In genomic region chr5:118321719-118322455, GRCm38 (mm10) we compare ENCODE assay signal across 10 mouse cellular contexts.
DNase-seq lines count a peak whose midpoint lies in the region; ATAC-seq and TF ChIP-seq lines count a peak whose summit lies in the region.
"Had no signal": no experiment of that assay in that cellular context is flagged by ENCODE, and none has a peak within 500 bp of the region (broad histone marks: within the 10 kb centered on the region; RNA-seq: fewer than 3 reads in every experiment).

No protein-coding gene starts in this region.

- WGBS in heart, postnatal 0 days: 42% methylated on average over 18 of the region's 18 CpGs
- 49% methylated on average over 18 of the region's 18 CpGs for WGBS in hindbrain, embryonic 10.5 days
- WGBS in midbrain, embryonic 16.5 days: 24% methylated on average over 18 of the region's 18 CpGs

- H3K9ac ChIP-seq in heart, postnatal 0 days (replicated peaks; ENCODE audit: low read depth, low read length): no peak overlapping the region
- no peak overlapping the region for H3K9ac ChIP-seq in midbrain, embryonic 16.5 days (ENCODE audit: low read depth, low read length)
- H3K9ac ChIP-seq: liver, embryonic 12.5 days had no signal

- H3K4me1 ChIP-seq in heart, postnatal 0 days (ENCODE audit: control insufficient read depth, insufficient read depth): no peaks in the 10 kb centered on the region
- H3K4me1 ChIP-seq in hindbrain, embryonic 10.5 days (replicated peaks): peaks cover 35% of the 10 kb centered on the region
- H3K4me1 ChIP-seq in midbrain, embryonic 16.5 days (ENCODE audit: control insufficient read depth, insufficient read depth, low read length): peaks cover 11% of the 10 kb centered on the region

- peak; percentile 70 for DNase-seq in heart, postnatal 0 days (ENCODE audit: low spot score)
- no peak for DNase-seq in heart, adult 9 months (ENCODE audit: low spot score in 2 of 2)
- DNase-seq in ZHBTc4 (ENCODE audit: low read depth, low spot score): peak; percentile 85
- peak; percentile 61 for DNase-seq in hindbrain, embryonic 10.5 days (ENCODE audit: low spot score)
- no peak for DNase-seq in Muller cell, postnatal 12 days (ENCODE audit: inconsistent ontology term)
- DNase-seq in cerebellum, adult 9-10 months: no peak

- H3K36me3 ChIP-seq in heart, postnatal 0 days (replicated peaks; ENCODE audit: control insufficient read depth, insufficient read depth, low read length): no peaks in the 10 kb centered on the region
- no peaks in the 10 kb centered on the region for H3K36me3 ChIP-seq in hindbrain, embryonic 10.5 days
- no peaks in the 10 kb centered on the region for H3K36me3 ChIP-seq in midbrain, embryonic 16.5 days (ENCODE audit: control insufficient read depth, insufficient read depth, low read length)
- H3K36me3 ChIP-seq: liver, embryonic 12.5 days had no signal

- H3K27me3 ChIP-seq in heart, postnatal 0 days (ENCODE audit: control insufficient read depth, insufficient read depth, low read length): peaks cover 36% of the 10 kb centered on the region
- peaks cover 37% of the 10 kb centered on the region for H3K27me3 ChIP-seq in hindbrain, embryonic 10.5 days (ENCODE audit: insufficient read depth, poor library complexity, severe bottlenecking)
- peaks cover 2% of the 10 kb centered on the region; the same call in 1 of the 2 replicates for H3K27me3 ChIP-seq in midbrain, embryonic 16.5 days (ENCODE audit: control insufficient read depth, insufficient read depth, low read depth, low read length)
- H3K27me3 ChIP-seq: CH12.LX had no signal

- ATAC-seq in heart, postnatal 0 days (ENCODE audit: insufficient read depth, low read depth): peak; percentile 58
- ATAC-seq in midbrain, embryonic 16.5 days: peak; percentile 62
- ATAC-seq in erythroid progenitor cell, adult 5-6 weeks (replicated peaks; ENCODE audit: low FRiP score, poor library complexity, severe bottlenecking): no peak
- ATAC-seq: liver, embryonic 12.5 days had no signal

- no peak overlapping the region for H3K4me2 ChIP-seq in heart, postnatal 0 days (ENCODE audit: low read depth, low read length)
- no peak overlapping the region for H3K4me2 ChIP-seq in midbrain, embryonic 16.5 days (ENCODE audit: low read length)
- H3K4me2 ChIP-seq: liver, embryonic 12.5 days had no signal

- no peak overlapping the region for H3K4me3 ChIP-seq in heart, postnatal 0 days (ENCODE audit: low read depth, low read length)
- H3K4me3 ChIP-seq in hindbrain, embryonic 10.5 days: no peak overlapping the region
- H3K4me3 ChIP-seq in midbrain, embryonic 16.5 days (ENCODE audit: low read depth, low read length): no peak overlapping the region
- H3K4me3 ChIP-seq: liver, embryonic 12.5 days had no signal

- no peak for TF ChIP-seq CTCF in heart, postnatal 0 days (IDR thresholded peaks at IDR 0.05; ENCODE audit: low read depth)

- no peak overlapping the region for H3K27ac ChIP-seq in heart, postnatal 0 days (ENCODE audit: low read depth)
- peak overlapping the region; percentile 50 for H3K27ac ChIP-seq in hindbrain, embryonic 10.5 days
- no peak overlapping the region for H3K27ac ChIP-seq in midbrain, embryonic 16.5 days (ENCODE audit: low read length)
- H3K27ac ChIP-seq: liver, embryonic 12.5 days had no signal

- TF ChIP-seq EP300 in heart, postnatal 0 days (IDR thresholded peaks at IDR 0.05; ENCODE audit: low read depth): no peak

- H3K9me3 ChIP-seq in heart, postnatal 0 days (replicated peaks; ENCODE audit: control insufficient read depth, low read length): no peaks in the 10 kb centered on the region
- peaks cover 3% of the 10 kb centered on the region; the same call in 1 of the 2 replicates for H3K9me3 ChIP-seq in hindbrain, embryonic 10.5 days
- H3K9me3 ChIP-seq in midbrain, embryonic 16.5 days (replicated peaks; ENCODE audit: control insufficient read depth, low read length, poor library complexity, severe bottlenecking): no peaks in the 10 kb centered on the region
- H3K9me3 ChIP-seq: liver, embryonic 12.5 days had no signal

Comparison
In these comparisons a context has a peak if more than half of its experiments do, and no peak if none do; other contexts are left out.
1. DNase-seq: peak in heart, postnatal 0 days (single experiment), ZHBTc4 (single experiment) and hindbrain, embryonic 10.5 days (single experiment); none in heart, adult 9 months (0 of 2), Muller cell, postnatal 12 days (single experiment) and cerebellum, adult 9-10 months (single experiment).